Mouse (Mus musculus) heart, postnatal 25 days (tissue): ENCODE results near the gene Ncoa5. TPM values are rescaled to one million over a fixed set of nuclear protein-coding genes. Genes with fewer than 3 reads are reported as not detected.

Source experiments
- DNase-seq: peaks from one replicate; pipeline ENCODE4 v3.0.0; 2022; ENCODE audit warnings: low spot score
- intact Hi-C: fragments of 180-260 bp; cut with DNase I; formaldehyde crosslinking; loops from one replicate; pipeline ENCODE4 v1.15.1; 2025
- total RNA-seq, 2 experiments: library from RNA; stranded (reverse); gene quantifications; 2 replicates each; pipeline ENCODE4 v1.2.3; 2021

Gene Ncoa5
- 10 to 100 TPM; 19.1 to 19.5 TPM for total RNA-seq

DNA sequence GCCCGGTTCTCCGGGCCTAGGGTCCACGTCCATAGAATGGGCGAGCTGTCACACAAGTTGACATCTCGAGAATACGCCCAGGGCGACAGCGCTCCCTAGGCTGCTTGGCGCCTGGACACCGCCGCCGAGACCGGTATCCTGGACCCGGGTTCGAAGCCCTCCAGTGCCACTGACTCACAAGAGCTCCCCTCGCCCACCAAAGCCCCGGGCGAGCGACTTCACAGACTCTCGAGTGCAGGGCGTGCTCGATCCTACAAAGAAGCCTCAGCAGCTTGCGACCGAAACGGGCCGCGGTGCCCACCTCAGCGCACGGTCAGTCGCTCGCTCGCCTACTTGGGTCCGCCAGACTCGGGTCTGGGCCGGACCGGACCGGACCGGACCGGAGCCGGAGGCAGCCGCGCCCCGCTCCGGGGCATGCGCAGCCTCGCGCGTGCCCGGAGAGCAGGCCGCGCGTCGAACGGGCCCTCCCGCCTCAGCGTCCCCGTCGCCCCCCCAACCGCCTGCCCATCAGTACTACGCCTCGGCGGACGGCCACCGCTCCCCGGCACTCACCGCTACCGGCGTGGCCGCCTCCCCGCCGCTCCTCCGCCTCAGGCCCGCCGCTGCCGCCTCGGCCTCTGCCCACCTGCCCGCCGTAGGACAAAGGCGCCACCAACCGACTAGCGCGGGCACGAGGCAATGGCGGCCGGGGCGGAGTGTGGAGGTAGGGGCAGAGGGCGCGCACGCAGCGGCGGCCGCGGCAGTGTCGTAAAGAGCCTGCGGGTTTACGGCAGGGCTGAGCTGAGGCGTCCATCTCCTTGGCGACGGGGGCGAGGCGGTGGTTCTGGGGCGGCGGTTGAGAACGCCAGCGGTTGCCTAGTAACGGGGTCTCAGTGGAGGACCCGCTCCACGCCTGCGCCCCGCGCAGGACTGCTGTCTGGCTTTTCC is at the start of gene Ncoa5:
TSS of gene Ncoa5 (minus strand) at position 737 of the 927 bp plus-strand sequence.
- DNase-seq, result peak; percentile 98
- intact Hi-C loops, result loop anchor here (10.0 kb wide), 1 partner anchor 200 kb away; the partner anchor contains the start of genes Ctsa and Neurl2

DNA sequence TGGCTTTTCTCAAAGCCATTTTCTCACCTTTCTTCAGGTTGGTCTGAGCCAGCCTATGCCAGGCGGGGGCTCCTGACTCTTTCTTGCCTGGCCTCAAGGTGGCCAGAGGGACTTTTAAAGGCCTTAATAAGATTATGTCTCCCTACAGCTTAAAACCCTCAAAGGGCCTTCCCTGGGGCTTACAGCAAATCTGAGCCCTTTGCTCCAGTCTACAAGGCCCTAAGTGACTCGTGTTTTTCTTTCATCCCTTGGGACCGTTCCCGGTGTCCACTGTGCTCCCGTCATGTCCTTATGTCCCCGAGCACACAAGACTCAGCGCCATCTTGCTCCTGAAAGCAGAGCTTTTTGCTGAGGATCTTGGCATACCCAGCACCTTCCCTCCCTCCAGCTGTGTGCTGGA is 46.6 kb upstream of the Ncoa5 start:
- intact Hi-C loops, result no loop called here
- DNase-seq, result no peak

DNA sequence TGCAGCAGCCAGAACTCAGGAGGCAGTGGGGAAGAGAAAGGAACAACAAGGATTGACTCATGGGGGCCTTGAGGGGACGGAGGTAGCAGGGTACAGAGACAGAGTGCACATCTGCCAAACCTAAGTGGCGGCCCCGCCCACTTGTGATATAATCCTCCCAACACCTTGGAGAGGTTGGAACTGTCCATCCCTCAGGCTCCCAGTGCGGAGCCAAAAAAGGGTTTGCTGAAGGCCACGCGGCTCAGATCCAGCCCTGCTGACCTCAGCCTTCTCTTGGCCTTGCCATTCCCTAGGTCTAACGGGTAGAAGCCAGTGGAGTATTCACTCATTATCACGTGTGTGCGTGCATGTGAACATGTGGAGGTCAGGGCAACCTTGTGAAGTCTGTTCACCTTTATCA is 46.0 kb upstream of the Ncoa5 start:
- no peak for DNase-seq
- intact Hi-C loops, result no loop called here

DNA sequence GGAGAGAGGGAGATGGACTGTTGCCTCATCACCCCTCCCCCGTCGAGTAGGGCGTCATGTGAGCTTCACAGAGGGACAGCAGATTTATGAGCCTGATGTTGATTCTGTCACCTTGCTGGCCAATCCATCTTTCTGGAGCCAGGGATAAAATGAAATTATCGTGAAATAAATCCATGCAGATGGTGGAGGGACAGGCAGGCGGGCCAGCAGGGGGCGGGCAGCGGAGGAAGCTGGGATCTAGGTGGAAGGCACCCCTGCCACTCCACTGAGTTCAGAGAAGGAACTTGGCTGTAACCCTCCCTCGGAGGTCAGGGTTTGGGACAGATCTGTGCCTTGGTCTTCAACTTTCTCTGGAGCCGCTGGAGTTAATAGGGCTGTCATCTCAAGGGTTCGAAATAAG is 43.9 kb upstream of the Ncoa5 start:
- intact Hi-C loops, result no loop called here
- DNase-seq, result no peak

DNA sequence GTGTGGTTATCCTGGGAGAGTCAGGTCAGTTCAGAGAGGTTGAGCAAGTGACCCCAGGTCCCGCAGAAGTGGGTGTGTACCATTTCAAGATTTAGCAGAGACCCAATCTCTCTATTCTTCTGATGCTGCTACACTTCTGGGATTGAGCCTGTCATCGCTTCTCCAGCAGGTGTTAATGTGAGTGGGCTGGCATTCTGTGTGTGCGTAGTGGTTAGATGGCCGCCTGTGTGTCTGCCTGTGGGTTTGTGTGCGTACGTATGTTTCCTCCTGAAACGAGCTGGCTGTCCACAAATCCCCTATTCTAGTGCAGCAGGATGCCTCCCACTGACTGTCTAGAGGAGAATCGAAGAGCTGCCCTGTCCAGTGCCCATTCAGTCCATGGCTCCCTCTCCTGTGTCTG is 43.4 kb upstream of the Ncoa5 start:
- DNase-seq, result no peak
- intact Hi-C loops, result no loop called here

DNA sequence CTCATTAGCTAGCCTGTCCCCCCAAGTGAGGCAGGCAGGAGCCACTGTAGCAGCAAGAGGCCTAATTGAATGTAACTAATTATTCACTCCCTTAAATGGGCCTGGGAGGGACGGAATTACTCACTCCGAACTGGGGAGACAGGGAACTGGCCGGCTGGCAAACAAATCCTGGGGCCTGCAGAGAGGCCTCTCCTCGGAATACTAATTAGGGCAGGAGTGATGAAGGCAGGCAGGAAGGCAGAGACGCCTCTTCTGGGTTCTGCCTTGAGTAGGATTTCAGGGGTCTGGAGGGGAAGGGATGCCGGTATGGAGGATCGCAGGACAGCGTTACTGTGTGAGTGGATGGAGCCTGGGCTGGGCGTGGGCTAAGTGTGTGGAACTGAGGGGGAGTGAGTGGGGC is 42.4 kb upstream of the Ncoa5 start:
- intact Hi-C loops, result no loop called here
- no peak for DNase-seq

DNA sequence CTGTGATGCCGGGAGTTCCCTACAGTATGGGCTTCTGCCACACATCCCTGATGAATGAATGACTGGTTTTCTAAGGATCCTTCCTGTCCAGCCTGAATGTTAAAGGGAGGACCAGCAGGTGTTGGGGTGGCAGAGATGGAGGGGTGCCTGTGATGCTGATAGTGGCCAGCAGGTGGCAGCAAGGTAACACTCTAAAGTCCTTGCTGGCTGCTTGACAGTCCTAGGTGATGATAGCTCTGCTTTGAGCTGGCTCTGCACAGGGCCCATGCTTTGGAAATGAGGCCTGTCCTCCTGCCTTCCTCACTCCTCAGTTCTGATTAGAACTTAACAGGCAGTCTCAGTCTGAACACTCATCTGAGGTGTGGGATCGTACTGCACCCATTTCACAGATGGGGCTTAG is 40.3 kb upstream of the Ncoa5 start:
- peak; percentile 41 for DNase-seq
- intact Hi-C loops, result loop anchor here (1.0 to 5.0 kb wide), 7 partner anchors 38 to 412 kb away; partner anchors contain the start of genes Cdh22 and Slc12a5

DNA sequence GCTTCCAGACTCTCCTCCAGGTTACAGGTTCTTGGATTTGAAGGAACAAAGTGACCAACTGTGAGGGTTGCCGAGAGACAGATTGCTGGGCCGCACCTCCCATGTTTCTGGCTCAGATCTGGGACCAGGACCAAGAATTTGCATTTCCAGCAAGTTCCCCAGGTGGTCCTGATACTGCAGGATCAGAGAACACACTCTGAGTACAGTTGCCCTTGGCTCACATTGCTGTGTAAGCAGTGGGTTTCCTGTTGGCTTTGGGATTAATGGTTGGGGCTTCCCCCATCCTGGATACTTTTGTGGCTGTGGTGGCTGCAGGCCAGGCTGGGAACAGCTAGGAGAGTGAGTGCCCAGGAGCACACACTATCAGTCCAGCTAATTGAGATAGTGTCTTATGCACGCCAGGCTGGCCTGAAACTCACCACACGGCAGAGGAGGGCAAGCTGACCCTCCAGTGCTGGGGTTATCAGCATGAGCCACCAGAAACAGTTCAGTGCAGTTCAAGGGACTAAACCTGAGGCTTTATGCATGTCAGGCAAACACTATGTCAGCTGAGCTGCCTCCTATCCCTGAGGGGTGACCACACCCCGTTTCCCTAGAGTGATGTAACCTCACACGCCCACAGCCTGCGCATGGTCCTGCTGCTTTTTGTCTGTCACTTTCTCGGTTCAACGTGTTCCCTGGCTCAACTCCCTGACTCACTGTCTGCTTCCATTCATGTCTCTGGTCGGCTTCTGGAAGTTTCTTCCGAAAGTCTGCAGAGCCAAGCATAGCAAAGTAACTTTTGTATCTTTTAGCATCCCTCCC is 39.6 kb upstream of the Ncoa5 start:
- peak; percentile 57 for DNase-seq
- intact Hi-C loops, result loop anchor here (2.0 to 5.0 kb wide), 6 partner anchors 39 to 413 kb away; partner anchors contain the start of genes Cdh22 and Slc12a5

DNA sequence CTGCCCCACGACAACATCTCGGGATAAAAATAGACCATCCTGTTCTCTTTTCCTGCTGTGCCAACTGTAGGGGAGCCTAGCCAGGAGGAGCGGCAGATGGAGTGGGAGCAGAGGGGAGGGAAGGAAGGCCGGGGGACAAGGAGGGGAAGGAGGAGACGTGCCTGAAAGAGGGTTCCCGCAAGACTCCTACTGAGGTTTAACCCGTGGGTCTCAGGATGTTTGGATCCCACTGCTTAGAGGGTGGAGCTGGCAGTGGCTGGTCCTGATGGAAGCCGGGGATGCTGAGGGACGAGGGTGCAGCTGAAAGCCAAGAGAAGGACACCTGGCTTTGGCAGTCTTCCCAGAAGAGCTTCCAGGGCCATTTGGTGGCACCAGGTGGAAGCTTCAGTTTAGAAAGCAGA is 38.7 kb upstream of the Ncoa5 start:
- intact Hi-C loops, result loop anchor here (5.0 kb wide), 2 partner anchors 111 to 414 kb away; partner anchors contain the start of gene Slc12a5

DNA sequence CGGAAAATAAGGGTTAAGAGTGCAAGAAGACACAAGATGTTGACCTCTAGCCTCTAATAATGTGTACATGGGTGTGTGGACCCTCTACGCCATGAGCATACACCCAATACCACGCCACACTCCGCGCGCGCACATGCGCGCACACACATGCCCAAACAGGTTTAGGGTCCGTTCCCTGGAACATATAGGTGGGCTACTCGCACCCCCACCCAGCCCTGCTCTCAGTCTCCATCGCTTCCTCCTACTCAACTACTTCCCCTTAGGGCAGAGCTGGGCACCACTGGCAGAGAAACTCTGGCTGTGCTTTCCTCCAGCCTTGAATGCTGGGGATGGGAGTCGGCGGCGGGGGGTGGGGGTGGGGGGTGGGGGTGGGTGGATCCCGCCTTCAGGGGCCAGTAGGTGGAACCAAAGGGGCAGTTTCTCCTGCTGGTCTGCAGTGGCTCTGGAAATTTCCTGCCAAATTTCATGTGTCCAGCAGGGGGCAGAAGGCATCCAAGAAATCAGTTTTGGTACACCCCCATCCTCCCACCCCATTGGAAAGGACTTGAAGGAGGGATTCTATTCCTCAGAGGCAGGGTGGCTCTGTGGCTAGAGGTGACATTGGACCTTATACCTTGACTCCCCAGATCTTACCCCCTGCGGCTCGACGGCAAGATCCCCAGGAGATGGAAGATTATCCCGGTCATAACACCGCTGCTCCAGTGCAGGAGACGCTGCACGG is 35.6 kb upstream of the Ncoa5 start:
- intact Hi-C loops, result loop anchor here (5.0 kb wide), 2 partner anchors 108 to 417 kb away; partner anchors contain the start of gene Slc12a5

More for the DNA sequence above, 38.7 kb upstream of the Ncoa5 start:
- no peak for DNase-seq

DNA sequence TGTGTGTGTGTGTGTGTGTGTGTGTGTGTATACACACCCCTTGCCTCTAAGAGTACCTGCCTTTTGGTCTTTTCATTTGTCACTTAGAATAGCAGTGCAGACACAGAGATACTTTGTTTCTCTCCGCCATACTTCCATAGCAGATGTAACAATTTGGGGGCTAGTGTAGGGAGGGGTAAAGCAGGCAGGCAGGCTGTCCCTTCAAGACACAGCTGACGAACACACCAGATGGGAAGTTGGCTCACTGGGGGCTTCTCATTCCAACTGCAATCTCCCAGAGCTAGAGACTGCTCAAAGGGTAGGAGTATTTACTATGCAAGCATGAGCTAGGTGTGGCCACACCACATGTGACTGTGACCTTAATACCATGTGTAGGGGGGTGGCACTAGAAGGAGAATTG is 34.1 kb upstream of the Ncoa5 start:
- no peak for DNase-seq
- intact Hi-C loops, result no loop called here

More for the DNA sequence above, 35.6 kb upstream of the Ncoa5 start:
- no peak for DNase-seq

DNA sequence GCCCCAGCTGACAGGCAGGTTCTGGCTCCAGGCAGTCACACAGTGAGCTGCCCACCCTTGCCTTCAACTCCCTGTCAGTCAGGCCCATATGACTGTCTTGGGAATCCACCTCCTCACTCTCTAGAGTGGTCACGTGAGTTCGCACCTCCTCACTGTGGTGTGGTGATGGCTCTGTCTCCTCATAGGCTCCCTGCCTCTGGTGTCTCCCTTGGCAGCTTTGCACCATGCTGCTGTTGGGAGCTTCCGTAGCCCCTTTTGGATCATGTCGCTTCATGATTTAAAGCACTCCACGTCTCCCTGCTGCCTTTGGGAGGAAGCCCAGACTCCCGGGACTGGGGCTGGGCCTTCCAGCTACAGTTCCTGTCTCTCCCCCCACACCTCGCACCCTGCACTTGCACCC is 29.8 kb upstream of the Ncoa5 start:
- intact Hi-C loops, result no loop called here
- DNase-seq, result no peak

DNA sequence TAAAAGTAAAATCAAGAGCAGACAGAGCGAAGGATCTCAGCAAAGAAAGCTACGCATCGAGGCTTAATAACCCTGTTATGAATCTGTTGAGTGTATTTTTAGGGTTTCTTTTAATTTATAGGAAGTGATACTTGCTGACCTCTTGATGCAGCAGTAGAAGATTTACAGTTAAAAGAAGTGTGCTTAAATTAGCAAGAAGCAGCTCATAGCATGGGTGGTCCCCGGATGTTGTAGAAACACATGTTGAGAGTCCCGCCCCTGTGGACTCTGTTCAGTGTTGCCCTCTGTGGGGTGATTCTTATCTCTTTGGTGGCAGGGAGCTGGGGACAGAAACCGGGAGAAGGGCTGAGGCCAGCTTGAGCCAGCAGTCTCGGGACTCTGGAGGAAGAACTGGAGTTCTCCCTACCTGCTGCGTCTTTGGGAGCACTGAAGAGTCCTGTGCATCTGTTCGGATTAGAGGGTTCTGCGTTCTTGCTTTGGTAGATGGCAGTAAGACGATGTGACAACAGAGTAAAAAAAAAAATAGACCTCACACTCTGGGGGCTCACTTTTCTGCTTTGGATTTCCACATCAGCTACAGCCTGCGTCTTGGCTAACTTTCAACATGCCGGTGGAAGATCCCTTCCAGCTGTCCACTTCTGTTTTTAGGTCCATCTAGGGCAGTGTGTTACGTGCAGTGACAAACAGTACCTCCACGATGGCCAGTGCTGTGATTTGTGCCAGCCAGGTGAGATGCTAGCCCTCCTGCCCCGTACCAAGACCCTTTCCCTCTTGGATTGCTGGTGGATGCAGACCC is 27.2 kb upstream of the Ncoa5 start:
- intact Hi-C loops, result no loop called here
- DNase-seq, result no peak

DNA sequence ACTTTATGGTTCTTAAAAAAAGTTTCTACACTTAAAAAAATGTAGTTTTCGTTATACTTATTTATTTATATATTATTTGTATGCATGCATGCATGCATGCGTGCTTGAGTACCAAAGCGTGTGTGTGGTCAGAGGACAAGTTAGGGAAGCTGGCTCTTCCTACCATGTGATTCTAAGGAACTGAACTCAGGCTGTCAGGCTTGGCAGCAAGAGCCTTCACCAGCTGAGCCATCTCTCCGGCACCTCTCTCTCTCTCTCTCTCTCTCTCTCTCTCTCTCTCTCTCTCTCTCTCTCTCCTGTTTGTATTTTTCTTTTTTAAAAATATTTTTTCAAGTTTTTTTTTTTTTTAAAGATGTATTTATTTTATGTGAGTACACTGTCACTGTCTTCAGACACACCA is 25.3 kb upstream of the Ncoa5 start:
- intact Hi-C loops, result no loop called here
- DNase-seq, result no peak

DNA sequence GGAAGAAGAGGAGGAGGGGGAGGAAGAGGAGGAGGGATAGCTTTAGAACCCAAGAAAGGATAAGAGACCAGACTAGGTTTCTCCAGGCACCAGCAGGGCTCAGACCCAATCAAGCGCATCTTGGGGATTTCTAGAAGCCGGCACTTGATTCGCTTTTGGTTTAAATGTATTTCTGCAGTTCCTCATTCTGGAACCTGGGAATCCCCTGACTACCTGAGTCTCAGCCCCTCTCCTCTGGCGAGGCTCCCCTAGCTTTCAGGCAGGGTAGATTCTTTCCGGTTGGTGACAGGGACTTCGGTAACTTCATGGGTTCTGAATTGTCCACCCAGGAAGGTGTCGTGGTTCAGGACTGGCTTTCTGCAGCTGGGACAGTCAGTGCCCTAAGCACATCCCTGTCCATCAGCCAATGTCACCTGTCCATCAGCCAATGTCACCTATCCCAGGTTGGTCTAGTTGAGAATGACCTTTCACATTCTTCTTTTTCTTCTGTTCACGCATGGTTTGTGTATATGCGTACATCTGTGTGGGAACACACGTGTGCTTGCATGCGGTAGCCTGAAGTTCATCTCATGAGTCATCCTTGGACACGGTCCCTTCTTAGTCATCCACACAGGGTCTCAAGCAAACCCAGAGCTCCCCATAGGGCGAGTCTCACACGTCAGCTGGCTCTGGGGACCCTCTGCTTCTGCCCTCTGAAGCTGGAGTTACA is 21.9 kb upstream of the Ncoa5 start:
- intact Hi-C loops, result no loop called here
- DNase-seq, result no peak

DNA sequence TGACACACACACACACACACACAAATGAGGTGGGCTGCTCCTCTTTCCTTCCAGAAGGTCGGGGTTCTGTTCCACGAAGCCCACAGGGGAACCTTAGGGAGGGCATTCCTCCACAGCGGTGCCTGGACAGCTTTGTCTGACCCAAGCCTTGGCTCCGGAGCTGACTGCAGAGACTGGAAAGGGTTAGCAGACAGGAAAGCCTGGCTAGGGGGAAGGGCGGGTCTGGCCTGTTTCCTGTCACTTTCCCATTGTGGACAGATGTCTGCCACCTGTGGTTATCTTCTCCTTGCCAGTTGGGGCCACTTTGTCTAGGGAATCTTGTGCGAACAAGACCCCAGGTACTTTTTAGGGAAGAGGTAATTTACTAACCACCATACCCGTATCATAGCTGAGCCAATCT is 21.2 kb upstream of the Ncoa5 start:
- intact Hi-C loops, result no loop called here
- DNase-seq, result no peak

DNA sequence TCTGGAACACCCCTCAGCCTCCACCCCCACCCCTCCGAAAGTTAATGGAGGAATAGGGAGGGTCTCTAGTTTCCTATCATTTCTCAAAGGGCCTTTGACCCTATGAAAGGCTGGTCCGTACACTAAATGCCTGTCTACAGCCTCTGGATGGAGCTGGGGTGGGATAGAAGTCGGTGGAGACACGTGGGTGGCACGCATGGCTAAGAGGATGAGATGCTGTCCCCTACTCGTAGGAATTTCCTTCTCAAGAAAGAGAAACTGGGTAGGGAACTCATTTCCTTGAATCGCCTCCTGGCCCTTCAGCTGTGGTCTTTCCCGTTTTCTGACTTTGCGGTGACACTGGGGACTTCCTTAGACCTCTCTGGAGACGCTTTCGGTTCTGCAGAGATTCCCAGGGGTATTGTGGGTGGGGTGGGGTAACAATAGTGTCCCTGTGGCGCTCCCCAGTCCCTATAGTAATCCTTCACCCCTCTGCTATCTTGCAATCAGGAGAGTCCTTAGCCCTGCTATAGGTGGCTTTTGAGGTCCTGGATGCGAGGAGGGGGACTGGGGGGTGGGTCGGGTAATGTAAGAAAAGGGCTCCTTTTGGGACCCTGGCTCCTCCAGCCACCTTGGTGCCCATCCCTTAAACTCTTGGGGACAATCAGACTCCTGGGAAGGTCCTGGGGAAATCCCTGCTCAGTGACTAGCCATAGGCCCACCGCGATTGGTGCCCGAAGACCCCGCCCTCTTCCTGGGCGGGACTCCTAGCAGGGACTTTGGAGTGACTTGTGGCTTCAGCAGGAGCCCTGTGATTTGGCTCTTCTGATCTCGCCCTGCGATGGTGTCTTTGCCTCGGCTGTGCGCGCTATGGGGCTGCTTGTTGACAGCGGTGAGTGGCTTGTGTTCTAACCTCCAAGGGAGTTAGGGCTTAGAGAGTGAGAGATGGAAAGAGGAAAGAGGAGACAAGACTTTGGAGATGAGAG is 20.5 kb upstream of the Ncoa5 start, which contains the start of gene Cd40:
TSS of gene Cd40 (plus strand) at position 740 of the 965 bp plus-strand sequence.
- peak; percentile 79 for DNase-seq
- intact Hi-C loops, result no loop called here
